Mouse (Mus musculus) spleen, postnatal 36 days (tissue): Measurements from ENCODE around the gene Nbeal2.
A peak's percentile ranks its signal among the peaks of the same experiment; 100 is the strongest.

Experiments
- DNase-seq, 2 experiments: peaks; one replicate each; pipeline ENCODE4 v3.0.0; 2022; ENCODE audit warnings: low spot score in 2 of 2, mixed read lengths in 1 of 2

Gene Nbeal2

DNA sequence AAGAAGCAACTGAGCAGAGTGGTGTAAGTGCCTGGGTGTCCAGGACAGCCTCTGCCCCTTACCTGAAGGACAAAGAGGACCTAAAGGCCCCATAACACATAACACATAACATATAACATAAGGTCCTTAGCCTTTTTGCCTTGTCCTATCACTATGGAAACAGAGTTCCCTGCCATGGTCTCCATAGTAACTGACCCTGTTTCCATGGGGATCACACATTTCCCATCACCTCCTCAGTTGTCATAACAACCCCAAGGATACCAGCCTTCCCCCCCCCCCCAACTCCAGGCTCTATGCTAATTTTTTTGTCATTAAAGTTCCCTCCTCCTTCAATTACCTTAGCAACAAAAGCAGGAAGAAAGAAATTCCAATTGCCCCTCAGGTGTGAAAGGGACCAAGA lies 4.2 kb downstream of the Nbeal2 start:
- DNase-seq, result no peak

DNA sequence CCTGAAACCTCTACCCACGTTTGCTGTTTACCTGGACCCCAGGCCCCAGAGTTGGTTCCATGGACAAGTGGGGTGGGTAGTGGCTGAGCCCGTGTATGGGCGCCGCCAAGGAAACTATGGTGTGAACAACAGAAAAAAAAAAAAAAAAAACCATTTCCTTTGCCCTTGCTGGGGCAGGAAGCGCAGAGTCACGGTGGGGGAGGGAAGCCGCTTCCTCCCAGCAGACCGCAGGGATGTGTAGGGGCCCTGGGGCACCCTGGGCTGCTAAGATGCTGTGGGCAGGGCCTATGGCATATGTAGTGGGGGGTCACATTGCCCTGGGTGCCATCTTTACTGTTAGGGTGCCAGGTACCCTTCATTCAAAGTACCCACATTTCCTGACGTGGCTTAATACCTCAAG lies 8.7 kb downstream of the Nbeal2 start:
- peak; percentile 79 to 83 for DNase-seq

DNA sequence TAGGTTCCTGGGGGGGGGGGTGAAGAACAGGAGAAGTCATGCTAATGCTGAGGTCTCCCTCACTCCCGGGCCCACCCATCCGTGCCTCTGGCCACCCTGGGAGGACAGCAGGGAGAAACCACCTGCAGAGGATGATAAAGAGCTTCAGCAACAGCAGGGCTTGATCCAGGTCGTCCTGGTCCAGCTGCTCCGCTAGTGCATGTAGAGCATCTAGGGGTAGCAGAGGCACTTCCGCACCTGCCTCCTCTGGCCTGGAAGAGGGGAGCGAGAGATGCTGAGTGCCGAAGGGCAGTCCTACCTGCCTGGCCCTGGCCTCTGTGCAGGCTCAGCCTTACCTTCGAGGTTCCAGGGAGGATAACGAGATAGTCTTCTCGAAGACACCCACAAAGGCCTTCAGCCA lies 9.7 kb downstream of the Nbeal2 start:
- DNase-seq, result no peak

DNA sequence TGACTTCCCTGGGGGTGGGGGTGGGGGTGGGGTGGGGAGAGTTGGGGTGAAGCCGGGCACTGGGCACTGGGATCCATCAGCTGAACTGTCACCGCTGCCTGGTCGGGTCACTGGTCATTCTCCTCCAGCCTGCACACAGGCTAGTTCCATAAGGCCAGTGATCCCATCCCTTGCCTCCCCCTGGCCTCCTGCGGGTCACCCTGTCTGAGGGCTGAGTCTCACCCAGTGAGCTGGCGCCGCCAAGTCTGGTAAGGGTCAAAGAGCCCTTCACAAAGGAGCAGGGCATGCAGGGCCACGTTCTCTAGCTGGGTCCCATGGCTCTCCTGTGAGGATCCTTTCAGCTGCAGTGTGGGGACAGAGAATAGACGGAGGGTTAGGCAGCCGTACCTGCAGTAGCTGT lies 10.2 kb downstream of the Nbeal2 start:
- no peak for DNase-seq

DNA sequence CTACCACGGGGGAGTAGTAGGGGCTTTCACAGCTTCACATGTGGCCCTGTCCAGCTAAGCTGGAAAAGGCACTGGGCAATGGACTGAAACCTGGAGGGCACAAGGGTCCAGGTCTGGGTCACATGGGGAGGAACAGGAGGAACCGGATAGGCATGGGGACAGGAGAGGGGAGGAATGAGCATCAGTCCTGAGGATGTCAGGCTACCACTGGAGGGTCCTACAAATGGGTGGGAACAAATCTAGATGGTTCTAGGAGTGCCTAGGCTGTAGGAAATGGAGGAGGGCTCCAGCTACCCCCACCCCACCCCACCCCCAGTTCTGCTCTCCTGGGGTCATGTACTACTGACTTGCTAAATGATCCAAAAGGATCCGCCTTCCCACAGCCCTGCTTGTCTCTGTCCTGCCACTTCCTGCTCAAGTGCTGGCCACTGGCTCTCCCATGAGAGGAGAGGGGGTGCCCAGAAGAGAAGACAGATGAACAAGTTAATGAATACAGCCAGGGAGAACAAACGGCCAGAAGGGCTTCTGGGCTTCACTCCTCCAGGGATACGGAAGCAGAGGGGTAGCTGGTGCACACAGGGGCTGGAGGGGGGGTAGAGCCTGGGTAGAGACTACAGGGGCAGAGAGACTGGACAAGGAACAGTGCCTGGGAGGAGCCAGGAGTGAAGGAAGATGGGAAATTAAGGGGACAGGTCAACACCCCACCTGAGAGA lies 11.0 kb downstream of the Nbeal2 start:
- no peak for DNase-seq

DNA sequence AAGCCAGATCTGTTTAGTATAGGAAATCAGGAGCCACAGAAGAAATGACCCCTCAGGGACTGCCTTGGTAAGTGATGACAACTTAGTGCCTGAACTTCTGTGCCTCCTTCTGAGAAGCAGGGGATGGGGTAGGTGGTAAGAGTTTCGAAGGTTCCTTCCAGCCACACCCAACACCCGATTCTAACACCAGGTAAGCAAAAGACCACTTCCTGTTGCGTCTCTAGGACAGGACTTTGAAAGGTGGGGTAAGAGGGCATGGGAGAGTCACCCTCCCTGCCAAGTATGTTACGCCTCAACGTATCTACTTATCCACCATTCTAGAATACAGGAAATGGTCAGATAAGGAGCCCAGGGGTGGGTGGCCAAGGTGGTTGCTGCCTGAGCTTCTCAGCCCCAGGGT lies 13.0 kb downstream of the Nbeal2 start:
- DNase-seq, result no peak

DNA sequence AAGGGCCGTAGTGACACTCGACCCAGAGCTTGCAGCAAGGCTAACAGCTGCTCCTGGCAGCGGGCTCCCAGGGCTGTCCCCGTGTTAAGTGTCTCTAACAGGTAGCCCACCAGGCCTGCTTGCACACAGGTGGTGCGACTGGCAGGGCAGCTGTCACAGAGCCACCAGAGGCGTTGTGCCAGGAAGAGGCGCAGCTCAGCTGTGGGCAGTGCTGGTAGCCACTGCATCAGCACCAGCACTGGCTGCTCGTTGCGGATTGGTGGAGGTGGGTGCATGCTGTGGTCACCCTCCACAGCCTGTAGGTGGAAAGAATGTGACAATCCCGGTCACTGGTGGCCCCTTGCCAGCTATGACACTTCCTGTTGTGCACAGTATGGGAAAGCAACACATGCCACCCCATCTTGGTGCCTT lies 15.3 kb downstream of the Nbeal2 start:
- no peak for DNase-seq

DNA sequence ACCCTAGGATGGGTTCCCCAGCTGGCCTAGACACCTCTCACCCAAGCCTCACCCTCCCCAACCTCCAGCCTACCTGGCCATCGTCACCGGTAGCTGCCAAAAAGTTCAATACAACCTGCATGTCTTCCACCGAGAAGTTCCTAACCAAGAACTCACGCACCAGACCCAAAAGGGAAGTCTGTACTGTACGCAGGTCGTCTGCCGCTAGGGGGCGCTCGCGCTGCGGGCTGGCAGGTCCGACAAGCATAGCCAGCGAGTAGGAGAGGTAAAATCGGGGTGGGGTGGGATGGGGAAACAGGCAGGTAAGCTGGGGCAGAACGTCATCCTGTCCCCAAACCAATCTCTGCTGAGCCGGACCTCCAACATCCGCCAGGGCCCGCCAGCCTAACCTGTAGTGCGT lies 18.7 kb downstream of the Nbeal2 start:
- DNase-seq, result peak; percentile 84 to 87

DNA sequence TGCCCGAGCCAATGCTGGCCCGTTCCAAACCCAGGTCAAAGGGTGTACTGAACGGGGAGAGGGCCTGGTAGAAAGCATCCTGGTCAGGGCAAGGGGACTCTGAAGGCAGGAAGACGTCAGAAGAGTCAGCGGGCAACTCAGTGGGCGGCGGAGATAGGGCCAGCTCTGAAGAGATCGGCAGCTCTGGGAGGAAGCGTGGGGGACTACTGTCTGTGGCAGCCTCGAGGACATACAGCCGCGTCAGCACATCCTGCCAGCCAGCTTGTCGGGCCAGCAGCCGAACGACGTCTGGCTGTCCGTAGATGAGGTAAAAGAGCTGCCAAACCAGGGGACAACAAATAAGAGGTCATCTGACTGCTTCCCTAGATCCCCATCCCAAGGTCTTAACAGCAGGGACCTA lies 20.1 kb downstream of the Nbeal2 start:
- DNase-seq, result no peak

DNA sequence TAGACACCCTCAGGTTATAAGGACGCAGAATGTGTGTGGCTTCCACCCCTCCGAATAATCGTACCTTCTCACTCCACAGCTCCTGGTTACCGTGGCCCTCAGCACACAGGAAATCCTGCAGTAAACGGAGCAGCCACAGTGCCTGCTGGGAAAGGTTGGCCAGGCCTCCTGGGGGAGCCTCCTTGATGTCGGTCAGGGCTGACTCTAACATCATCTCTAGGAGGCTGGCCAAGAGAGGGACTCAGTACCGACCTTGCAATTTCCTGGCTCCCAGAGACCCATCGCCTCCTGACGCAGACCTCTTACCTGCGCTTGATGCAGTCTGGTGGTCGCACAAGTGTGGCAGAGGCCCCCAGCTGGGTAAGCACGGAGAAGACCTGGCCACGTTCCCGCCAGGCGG lies 21.3 kb downstream of the Nbeal2 start:
- no peak for DNase-seq

DNA sequence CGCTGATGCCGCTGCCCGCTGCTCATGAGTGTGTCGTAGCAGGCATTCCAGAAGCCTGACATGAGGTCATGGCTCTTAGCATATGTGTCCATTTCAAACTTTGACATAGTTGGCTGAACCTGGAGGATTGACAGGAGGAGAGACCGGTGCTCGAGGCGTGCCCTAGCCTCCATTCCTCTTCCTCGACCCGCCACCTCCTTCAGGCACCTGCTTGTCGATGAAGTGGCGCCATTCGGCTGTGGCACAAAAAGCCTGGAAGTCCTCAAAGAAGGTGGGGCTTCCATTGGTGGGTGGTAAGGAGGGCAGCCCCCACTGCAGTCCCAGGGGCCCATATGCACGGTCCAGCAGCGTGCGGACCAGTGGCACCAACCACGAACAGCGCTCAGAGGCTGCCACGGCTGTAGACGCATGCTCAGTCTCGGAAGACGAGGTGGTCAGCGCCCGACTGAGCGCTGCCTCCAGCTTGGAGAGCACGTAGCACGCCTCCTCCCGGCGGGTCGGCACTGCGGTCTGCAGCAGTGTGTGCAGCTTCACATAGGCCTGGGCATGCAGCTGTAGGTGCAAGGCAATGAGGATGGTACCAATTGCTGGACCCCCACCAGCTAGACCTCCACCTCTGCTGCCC lies 22.2 kb downstream of the Nbeal2 start:
- no peak for DNase-seq

DNA sequence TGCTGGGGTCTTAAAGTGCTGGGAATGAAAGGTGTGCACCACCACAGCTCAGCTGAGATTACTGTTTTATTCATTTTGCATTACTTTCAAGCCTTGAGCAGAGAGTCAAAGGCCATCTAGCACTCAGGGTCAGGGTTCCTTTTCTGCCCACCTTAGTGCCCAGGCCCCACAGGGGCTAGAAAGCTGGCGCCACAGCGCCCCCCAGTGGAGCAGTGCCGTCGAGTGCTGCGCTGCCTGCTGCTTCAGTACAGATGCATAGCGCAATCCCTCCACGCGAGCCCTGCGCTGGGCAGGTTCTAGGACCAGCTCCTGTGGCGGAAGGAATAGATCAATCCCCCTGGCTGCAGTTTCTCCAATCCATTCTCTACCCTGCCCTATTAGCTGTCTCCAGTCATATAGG lies 22.8 kb downstream of the Nbeal2 start:
- no peak for DNase-seq

DNA sequence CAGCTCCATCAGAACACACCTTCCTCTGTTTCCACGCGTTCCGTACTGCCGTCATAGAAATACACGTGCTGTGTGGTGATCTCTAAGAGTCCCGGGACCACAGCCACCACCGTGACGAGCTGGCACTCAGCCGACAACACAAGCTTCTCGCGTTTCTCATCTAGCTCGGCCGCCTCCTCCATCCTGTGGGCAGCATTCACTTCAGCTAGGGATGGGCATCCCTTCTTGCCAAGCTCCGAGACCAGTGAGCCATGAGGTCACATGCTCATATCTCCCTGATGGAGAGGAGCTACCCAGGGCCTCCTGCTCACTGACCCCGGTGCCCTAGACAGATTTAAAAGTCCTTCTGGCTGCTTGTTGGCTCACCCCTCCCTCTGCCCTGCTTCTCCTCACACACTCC lies 23.8 kb downstream of the Nbeal2 start:
- no peak for DNase-seq

DNA sequence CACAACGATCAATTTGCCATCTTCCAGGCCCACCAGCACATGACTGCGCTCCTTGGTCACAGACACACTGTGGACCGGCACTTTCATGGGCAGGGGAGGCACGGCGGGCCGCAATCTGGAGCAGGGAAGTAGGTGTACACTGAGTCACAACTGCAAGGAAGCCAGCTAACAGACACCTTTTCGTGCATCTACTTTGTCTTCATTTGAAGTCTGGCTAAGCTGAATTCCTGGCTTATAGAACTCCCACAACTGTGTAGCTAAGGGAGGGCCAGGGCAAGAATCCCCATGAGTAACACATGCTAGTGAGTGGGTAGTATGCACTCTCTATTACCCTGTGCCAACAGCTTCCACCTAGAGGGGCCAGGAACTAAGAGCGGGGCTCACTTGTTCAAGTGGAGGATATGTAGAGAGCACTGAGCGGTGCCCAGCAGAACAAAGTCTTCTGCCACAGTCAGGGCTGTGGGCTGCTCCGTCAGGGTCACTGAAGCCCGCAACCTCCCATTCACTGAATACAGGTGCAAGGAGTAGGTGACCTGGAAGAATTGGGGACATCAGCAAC lies 28.5 kb downstream of the Nbeal2 start:
- no peak for DNase-seq

DNA sequence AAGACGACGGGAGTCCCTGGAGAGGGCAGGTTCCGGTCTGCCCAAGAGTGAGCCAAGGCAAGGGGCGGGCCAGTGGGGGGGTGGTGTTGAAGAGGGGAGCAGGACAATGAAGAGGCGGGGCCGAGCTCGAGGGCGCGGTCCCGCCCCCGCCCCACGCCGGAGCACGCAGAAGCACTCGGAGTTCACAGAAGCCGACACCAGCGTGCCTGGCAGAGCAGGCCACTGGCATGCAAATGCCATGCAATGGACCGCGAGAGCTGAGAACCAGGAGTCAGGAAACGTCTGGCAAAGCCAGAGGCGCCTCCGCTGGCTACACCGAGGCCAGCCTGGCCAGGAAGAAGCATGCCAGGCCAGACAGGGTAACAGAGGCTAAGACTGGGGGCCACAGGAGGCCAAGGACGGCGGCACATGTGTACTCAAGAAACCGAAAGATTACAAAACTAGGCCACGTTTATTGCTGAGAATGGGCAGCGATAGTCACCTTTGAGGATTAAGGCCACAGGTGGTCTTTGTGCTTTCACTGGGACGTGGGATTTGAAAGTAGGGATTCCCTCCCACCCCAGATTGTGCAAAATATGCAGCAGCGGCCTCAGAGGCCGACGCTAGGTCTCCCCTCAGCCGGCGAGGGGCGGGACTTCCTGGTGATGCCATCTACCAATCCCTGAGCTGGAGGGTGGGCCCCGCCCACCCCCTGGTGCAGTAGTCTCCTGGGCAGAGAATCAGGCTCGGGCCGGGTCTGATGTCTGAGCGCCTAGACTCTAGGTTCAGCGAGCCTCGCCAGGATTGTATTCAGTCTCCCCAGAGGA lies 29.4 kb downstream of the Nbeal2 start, which contains the start of gene Nradd:
Gene Nradd, minus strand, starts transcription at position 92 of the 806 bp plus-strand sequence.
- peak; percentile 54 to 58 for DNase-seq

DNA sequence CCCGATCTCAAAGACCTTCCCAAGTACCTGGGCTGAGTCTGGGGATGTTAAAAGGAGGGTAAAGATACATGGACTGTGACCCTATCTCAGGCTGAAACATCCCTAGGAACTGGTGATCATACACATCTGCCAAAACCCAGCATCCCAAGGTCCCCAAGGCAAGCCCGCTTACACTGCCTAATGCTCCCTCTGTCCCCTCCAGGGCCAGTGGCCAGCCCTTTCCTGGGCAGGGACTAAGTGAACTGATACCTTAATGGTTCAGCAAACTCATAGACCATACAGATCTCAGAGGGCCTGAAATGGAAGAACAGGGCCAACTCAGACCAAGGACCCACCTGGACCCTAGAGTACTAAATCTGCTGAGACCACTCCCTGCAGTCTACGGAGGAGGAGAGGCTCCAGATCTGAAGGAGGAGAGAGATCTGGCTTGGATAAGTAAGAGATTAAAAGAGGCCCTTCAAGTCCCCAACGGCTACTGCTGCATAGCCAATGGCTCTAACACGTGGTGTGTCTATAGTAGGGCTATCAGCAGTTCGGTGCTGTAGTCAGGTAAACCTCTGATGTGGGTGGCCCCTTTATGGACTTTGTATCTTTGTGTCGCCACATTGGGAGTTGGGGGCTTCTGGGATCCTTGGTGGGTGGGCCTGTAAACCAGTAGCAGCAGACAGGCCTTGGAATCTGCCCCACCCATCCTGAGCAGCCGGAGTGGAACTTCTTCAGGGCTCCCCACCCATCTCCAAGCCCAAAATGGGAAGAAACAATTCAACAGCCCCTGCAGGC lies 30.4 kb downstream of the Nbeal2 start:
- DNase-seq, result no peak

DNA sequence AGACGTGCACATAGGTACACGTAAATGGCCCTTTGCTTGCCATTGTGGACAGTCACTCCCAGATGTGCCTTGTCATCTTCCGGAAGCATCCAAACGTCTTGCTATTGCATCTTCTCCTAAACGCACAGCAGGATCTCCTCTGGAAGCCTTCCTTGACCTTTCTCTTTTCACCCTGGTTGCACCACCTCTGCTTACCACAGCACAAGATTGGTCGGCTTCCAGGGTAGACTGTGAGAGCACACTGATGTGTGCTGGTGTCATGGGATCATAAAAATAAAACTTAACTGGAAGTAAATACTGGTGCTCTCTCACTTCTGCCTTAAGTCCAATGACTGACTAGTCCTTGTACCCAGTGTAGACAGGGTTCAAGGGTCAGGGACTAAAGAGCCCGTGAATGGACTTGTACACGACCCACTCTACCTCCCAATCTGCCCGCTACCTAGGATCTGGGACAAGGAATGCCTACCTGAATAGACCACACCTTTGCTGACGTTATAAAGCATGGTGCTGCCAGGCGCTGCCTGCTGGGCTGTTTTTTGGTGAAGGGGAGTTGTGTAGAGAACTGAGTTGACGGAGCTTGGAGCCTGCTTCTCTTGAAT lies 31.2 kb downstream of the Nbeal2 start:
- DNase-seq, result no peak

DNA sequence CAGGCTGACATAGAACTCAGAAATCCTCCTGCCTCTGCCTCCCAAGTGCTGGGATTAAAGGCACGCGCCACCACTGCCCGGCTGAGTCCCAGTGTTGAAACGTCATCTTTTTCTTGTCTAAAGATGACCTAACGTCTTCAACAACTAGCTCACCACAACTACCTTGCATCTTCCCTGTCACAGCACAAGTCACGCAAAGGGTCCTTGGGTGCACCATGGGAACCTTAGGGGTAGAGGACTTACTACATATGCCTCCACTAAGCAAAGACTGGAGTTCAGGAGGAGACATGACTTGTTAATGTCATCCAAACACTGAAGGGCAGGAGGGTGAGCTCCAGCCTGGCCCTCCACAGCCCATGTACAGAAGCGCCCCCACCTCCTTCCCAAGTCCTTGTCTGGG lies 33.3 kb downstream of the Nbeal2 start:
- DNase-seq, result no peak

DNA sequence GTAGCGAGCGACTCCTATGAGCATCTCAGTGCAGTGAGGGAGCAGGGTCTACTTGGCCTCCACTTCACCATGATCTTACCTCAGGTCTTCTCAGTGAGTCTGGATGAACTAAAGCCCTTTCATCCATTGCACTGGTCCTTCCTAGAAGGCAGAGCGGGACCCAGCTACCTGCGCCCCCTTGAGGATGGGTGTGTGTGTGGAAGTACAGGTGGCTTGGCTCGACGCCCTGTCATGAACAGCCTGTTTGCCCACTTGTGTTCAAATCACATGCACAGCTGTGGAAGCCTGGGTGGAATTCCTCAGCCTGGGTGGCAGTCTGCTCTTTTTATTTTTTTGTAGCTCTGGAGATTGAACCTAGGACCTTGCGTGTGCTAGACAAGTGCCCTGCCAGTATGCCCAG lies 33.8 kb downstream of the Nbeal2 start:
- DNase-seq, result no peak

DNA sequence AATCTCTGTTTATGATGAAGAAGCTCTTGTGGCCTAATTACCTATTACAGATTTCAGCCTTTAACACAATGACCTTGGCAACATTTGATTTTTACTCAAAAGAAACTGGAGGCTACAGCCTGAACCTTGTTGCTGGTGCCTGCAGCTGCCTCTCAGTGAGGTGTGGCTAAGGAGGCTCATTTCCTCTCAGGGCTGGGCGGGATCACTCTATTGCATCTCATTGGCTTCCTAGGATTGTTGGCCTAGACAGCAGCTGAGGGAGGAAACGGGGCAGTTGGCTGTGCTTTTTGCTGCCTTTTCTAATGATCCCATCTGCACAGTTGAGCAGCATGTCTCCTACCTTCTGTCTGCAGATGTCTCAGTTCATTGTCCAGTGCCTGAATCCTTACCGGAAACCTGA lies 36.9 kb downstream of the Nbeal2 start:
- DNase-seq, result no peak

DNA sequence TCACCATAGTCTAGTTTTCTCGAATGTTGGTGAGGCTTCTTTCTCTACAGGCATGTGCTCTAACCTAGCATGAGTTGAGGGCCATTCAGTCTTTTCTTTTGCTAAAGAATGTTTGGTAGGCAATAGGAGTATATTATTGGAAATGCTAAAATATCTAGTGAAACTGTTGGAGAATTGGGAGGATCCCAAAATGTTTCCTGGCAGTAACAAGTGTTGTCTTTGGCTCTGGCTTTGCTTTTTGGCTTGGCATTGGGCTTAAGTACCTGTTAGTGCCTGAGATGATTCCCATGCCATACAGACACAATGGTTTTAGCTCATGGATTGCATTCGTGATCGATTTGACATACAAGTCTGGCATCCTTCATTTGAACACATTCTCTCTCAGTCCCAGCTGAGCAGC lies 42.5 kb downstream of the Nbeal2 start:
- no peak for DNase-seq
